Mouse (Mus musculus) stomach, embryonic 16.5 days (tissue): ENCODE results near the gene Arhgap17. TPM values are rescaled to one million over a fixed set of nuclear protein-coding genes. Genes with fewer than 3 reads are reported as not detected.

Experiments used
- ATAC-seq: fragments of 200-750 bp; cut with Nextera tagmentation; 2 replicates; pipeline ENCODE4 v1.8.0; 2017; ENCODE audit warnings: moderate number of reproducible peaks, moderate TSS enrichment; ENCODE audit not compliant: insufficient read depth, low FRiP score
- H3K27ac ChIP-seq: fragments of 300-500 bp; sonication (generic); 2 replicates; pipeline ENCODE4 v1.5.1; 2014; ENCODE audit warnings: low read length
- H3K27me3 ChIP-seq: fragments of 300-500 bp; sonication (generic); 2 replicates; pipeline ENCODE4 v1.6.1; 2014; ENCODE audit warnings: low read length, control low read depth, mixed read lengths; ENCODE audit not compliant: control insufficient read depth, insufficient read depth
- H3K36me3 ChIP-seq: fragments of 300-500 bp; sonication (generic); 2 replicates; pipeline ENCODE4 v1.6.1; 2014; ENCODE audit warnings: low read length; ENCODE audit not compliant: control insufficient read depth, insufficient read depth
- H3K4me1 ChIP-seq: fragments of 300-500 bp; sonication (generic); 2 replicates; pipeline ENCODE4 v1.6.1; 2014; ENCODE audit warnings: low read length, control low read depth, mixed read lengths; ENCODE audit not compliant: control insufficient read depth, insufficient read depth
- H3K4me2 ChIP-seq: fragments of 300-500 bp; sonication (generic); 2 replicates; pipeline ENCODE4 v1.6.1; 2014; ENCODE audit warnings: low read depth, low read length, mixed read lengths
- H3K4me3 ChIP-seq: fragments of 300-500 bp; sonication (generic); replicated peaks from 2 replicates; pipeline ENCODE4 v1.5.1; 2014; ENCODE audit warnings: mild to moderate bottlenecking, low read length
- H3K9ac ChIP-seq: fragments of 300-500 bp; sonication (generic); 2 replicates; pipeline ENCODE4 v1.6.1; 2014; ENCODE audit warnings: low read length
- H3K9me3 ChIP-seq: fragments of 300-500 bp; sonication (generic); replicated peaks from 2 replicates; pipeline ENCODE4 v1.6.1; 2016; ENCODE audit warnings: low read length, control low read depth; ENCODE audit not compliant: control insufficient read depth
- WGBS: fragments of 180-500 bp; shearing (Covaris S2); extraction: QIAGEN DNeasy Blood & Tissue Kit; methylation state at CpG from one replicate; pipeline ENCODE4 v1.1.7; 2014; 5-methylcytosine and 5-hydroxymethylcytosine counted together
- polyA plus RNA-seq: library from polyadenylated mRNA; unstranded; fragments of >200 nt; fragmentation: Nextera tagmentation; extraction: Ambion mirVana; gene quantifications from 2 replicates; pipeline ENCODE4 v1.2.1, GENCODE M21; 2015

Gene Arhgap17
- polyA plus RNA-seq, 1 experiment from 2014 or later, result 17.7 TPM

DNA sequence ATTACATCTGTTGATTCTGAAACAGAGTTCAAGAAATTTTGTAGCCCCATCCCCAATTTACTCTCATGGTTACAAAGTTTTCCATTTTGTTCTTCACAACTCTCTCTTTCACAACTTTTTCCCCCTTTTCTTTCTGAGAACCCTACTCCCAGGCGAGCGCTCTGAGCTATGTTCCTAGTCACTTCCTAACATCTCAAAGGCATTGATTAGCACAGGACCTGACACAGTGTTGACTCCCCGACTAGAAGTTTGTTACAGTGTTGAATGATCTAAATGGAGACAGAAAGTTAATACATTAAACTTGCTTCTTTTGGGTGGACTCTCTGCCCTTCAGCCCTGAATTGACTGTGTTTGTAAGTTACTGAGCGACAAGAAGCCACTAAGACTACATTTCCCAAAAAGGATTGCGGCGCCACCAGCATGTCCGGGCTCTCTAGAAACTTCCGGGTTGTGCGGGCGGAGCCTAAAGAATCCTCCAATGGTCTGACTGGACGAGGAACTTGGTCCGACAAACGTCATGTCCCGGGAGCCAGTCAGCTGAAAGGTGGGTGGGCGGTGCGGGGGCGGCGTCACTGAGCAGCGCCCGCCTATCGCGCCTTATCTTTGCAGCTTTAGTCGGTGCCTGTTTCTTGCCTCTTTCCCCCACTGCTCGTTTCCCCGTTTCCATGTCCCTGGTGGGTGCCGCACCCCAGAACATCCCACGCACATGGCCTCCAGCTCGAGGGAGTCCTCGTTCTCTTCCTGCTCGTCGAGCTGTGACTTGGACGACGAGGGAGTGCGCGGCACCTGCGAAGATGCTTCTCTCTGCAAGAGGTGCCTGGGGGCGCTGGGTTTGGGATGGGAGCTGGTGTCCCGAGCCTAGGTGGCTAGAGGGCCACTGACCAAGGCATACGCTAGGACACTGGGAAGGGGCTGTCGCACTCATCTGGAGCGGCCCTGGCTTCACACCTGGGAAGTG is 8.0 kb upstream of the Arhgap17 start:
- peak overlapping the region; percentile 61 for H3K27ac ChIP-seq
- no peaks in the 10 kb centered on the region for H3K36me3 ChIP-seq
- peak; percentile 99 for ATAC-seq
- H3K9ac ChIP-seq, result peak overlapping the region; percentile 87
- H3K9me3 ChIP-seq, result no peaks in the 10 kb centered on the region
- WGBS, result 4% methylated on average over 41 of the region's 41 CpGs
- H3K4me3 ChIP-seq, result peak overlapping the region; percentile 92
- H3K4me1 ChIP-seq, result peaks cover 12% of the 10 kb centered on the region
- H3K4me2 ChIP-seq, result peak overlapping the region; percentile 69
- H3K27me3 ChIP-seq, result no peaks in the 10 kb centered on the region

GRCm38 (mm10) chr7:123371501-123371900 is 1.8 kb upstream of the Arhgap17 start:
- no peaks in the 10 kb centered on the region for H3K27me3 ChIP-seq
- H3K4me3 ChIP-seq, result no peak overlapping the region
- 54% methylated on average over 3 of the region's 3 CpGs for WGBS
- ATAC-seq, result no peak
- H3K9me3 ChIP-seq, result no peaks in the 10 kb centered on the region
- H3K4me2 ChIP-seq, result no peak overlapping the region
- H3K27ac ChIP-seq, result no peak overlapping the region
- peaks cover 24% of the 10 kb centered on the region for H3K4me1 ChIP-seq
- H3K9ac ChIP-seq, result no peak overlapping the region
- H3K36me3 ChIP-seq, result no peaks in the 10 kb centered on the region

- no peak for ATAC-seq
- Histone ChIP-seq H3K4me2 (peak overlapping the region; percentile 89), H3K4me3 (peak overlapping the region; percentile 80), H3K9me3 (no peaks in the 10 kb centered on the region), H3K9ac (peak overlapping the region; percentile 92), H3K27ac (peak overlapping the region; percentile 84), H3K36me3 (no peaks in the 10 kb centered on the region), H3K4me1 (peaks cover 24% of the 10 kb centered on the region), H3K27me3 (no peaks in the 10 kb centered on the region)
- 54% methylated on average over 9 of the region's 9 CpGs for WGBS
Measured at GRCm38 (mm10) chr7:123370700-123371099, 985 bp upstream of the Arhgap17 start.

- Histone ChIP-seq H3K4me3 (peak overlapping the region; percentile 80), H3K9ac (peak overlapping the region; percentile 92), H3K9me3 (no peaks in the 10 kb centered on the region), H3K36me3 (no peaks in the 10 kb centered on the region), H3K27ac (peak overlapping the region; percentile 84), H3K27me3 (no peaks in the 10 kb centered on the region), H3K4me2 (peak overlapping the region; percentile 62), H3K4me1 (peaks cover 30% of the 10 kb centered on the region)
- ATAC-seq, result peak; percentile 42
- 2% methylated on average over 46 of the region's 51 CpGs for WGBS
Measured at GRCm38 (mm10) chr7:123368778-123369746, 653 bp downstream of the Arhgap17 start.

DNA sequence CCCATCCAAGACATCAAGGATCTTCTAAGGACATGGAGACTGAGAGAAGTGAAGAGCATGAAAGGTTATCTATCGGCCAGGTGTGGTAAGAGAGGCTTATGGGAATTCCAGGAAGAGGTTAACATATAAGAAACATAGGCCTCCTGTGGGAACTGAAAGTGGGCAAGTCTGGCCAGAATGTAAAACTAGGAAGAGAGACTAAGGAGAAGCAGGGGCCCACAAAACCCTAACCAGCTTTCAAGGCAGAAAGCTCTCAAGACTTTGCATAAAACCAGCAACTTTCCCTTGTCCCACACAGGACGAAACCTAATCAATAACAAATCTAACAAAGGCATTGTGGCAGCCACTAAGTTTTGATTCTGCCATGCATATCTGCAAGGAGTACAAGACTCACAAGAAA is 1.5 kb downstream of the Arhgap17 start:
- no peak overlapping the region; the same call in 1 of the 2 replicates for H3K9ac ChIP-seq
- H3K36me3 ChIP-seq, result no peaks in the 10 kb centered on the region
- no peak for ATAC-seq
- no peaks in the 10 kb centered on the region for H3K9me3 ChIP-seq
- H3K4me1 ChIP-seq, result peaks cover 30% of the 10 kb centered on the region
- peak overlapping the region; percentile 62 for H3K4me2 ChIP-seq
- no peak overlapping the region for H3K27ac ChIP-seq
- 74% methylated on average over 2 of the region's 2 CpGs for WGBS
- peak overlapping the region; percentile 80 for H3K4me3 ChIP-seq
- no peaks in the 10 kb centered on the region for H3K27me3 ChIP-seq

DNA sequence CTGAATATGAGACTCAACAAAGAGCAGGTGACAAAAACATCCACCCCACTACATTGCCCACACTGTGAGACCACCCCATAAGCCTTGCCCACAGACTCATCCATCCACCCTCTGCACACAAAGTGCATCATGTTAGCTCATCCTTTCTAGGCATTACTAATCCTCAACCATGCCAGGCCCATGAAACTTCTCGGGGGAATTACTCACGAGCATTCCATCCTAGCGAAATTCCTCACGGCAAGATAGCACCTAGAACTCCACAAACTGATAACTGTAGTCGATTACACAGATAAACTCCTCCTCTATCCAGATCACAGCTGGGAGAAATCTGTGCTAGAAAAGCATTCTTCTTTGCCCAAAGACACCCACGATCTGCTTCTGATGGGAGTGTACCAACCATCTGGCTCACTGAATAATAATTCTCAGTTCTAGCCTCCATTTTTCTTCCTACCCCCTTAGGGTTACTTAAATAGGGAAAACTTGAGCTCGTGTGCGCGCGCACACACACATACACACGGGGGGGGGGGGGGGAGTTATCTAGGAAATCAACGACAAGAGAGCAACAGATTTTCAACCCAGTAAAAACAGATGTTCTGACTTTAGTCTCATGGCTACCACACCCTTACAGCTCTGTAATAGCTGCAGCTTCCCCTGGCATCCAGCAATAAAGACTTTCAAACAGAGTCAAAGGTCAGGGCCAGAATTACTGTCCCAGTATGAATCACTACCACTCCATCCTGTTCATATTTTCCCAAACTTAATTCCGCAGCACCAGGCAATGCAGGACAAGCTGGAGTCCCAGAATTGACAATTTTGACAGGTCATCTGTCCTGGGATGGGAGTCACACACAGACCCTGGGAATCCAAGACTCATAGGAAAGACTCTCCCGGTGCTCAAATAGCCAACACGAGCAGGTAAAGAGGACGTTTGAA is 2.2 kb downstream of the Arhgap17 start:
- H3K4me2 ChIP-seq, result peak overlapping the region; percentile 62
- no peaks in the 10 kb centered on the region for H3K9me3 ChIP-seq
- H3K9ac ChIP-seq, result no peak overlapping the region; the same call in 1 of the 2 replicates
- H3K4me3 ChIP-seq, result peak overlapping the region; percentile 80; the same call in 1 of the 2 replicates
- H3K36me3 ChIP-seq, result no peaks in the 10 kb centered on the region
- H3K4me1 ChIP-seq, result peaks cover 30% of the 10 kb centered on the region
- ATAC-seq, result no peak
- H3K27ac ChIP-seq, result no peak overlapping the region
- 63% methylated on average over 16 of the region's 16 CpGs for WGBS
- H3K27me3 ChIP-seq, result no peaks in the 10 kb centered on the region

GRCm38 (mm10) chr7:123366806-123367205 is 2.9 kb downstream of the Arhgap17 start:
- Histone ChIP-seq H3K4me1 (peaks cover 30% of the 10 kb centered on the region), H3K27ac (no peak overlapping the region)

More at GRCm38 (mm10) chr7:123366806-123367205, 2.9 kb downstream of the Arhgap17 start:
- no peak for ATAC-seq
- Histone ChIP-seq H3K36me3 (no peaks in the 10 kb centered on the region), H3K9ac (no peak overlapping the region), H3K27me3 (no peaks in the 10 kb centered on the region), H3K9me3 (no peaks in the 10 kb centered on the region), H3K4me2 (peak overlapping the region; percentile 11; the same call in 1 of the 2 replicates), H3K4me3 (no peak overlapping the region)
- WGBS, result 79% methylated on average over 8 of the region's 8 CpGs
